Mouse (Mus musculus) CD4-positive naive resting alpha-beta T cell, adult 57 days (primary cell): ENCODE results near the gene Fam92a. TPM values are rescaled to one million over a fixed set of nuclear protein-coding genes. Genes with fewer than 3 reads are reported as not detected.

Experiments used
- total RNA-seq: library from RNA; stranded (reverse); gene quantifications from one replicate; pipeline ENCODE4 v1.2.4, GENCODE M21; 2023

Fam92a gene
- 7.5 TPM for total RNA-seq

GRCm38 (mm10) chr4:12171318-12172091, at the start of gene Fam92a:
Gene Fam92a (minus strand): TSS chr4:12172015.

GRCm38 (mm10) chr4:12140141-12140567, 31.7 kb downstream of the Fam92a start, which contains the start of gene Rbm12b1:
Gene Rbm12b1 (plus strand): TSS chr4:12140264.

Other genes starting within 250 kb of the Fam92a start
- gene Gm10604, start 190.8 kb downstream of the Fam92a start, total RNA-seq = not detected
- 26.6 TPM for gene Rbm12b2, start 82.6 kb downstream of the Fam92a start, total RNA-seq
- gene Rbm12b1, start 31.8 kb downstream of the Fam92a start, total RNA-seq = 19.5 TPM